Mouse (Mus musculus): Measurements from ENCODE around the gene Ankrd12. TPM values are rescaled to one million over a fixed set of nuclear protein-coding genes. Genes with fewer than 3 reads are reported as not detected.
"Not testable (repeated sequence)": the region's sequence is repeated elsewhere in the genome, so short reads cannot be mapped to it uniquely, and the experiment has no call there.

The Ankrd12 gene
- total RNA-seq, 2 experiments from 2014 or later: 10.6 TPM

DNA sequence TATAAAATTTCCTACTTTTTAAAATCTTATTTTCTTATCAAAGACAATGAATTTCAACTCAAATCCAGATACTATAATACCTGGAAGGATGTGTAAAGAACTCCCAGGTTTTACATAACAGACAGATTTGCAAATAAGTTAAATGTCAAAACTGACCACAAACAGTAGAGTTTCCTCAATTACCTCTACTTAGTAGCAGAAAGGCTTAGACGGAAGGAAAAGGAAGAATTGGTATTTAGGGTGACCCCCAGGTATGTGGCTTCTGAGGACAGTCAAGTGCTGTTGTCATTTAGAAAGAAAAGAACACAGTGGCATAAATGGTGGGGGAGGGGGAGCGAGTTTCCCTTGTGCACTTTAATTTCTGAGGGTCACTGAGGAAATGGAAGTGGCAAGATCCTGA is 65.1 kb downstream of the Ankrd12 start:
- DNase-seq: no peak
- intact Hi-C loops (cut with DNase I; ENCODE audit: low total_unique reads): no loop called here

DNA sequence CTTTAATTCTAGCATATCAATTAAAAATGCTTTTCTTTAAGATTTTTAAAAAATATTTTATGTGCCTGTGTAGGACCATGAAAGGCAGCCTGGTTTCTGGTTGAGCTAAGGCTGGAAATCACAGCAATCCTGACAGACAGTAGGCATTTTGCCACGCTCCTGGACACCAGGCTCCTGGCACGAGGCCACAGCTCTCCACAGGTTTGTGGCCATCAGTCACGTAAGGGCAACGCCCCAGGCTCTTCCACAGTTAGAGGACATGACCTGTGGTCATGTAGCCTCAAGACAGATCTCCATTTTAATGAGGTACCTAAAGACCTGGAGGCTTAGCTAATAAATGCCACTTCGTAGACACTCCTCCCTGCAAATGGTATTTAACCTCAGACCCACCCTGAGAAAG is 69.0 kb downstream of the Ankrd12 start:
- peak; percentile 5 for DNase-seq
- intact Hi-C loops (cut with DNase I; ENCODE audit: low total_unique reads): no loop called here

DNA sequence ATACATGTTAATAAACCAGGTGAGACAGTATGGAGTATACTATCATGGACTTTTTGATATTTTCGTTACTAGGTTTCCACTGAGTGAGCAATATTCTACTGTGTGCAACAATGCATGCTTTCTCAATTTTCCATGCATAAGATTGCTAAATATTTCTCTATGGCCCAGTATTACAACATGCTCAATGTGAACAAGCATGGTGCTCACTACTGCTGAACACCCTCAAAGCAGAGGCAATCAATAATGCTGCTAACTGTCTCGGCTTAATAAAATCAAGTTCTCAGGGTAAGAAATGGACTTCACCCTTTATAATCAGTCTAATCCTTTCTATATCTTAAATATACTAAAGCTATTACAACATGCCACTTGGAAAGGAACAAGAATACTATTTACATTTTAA is 69.4 kb downstream of the Ankrd12 start:
- intact Hi-C loops (cut with DNase I; ENCODE audit: low total_unique reads): no loop called here

DNA sequence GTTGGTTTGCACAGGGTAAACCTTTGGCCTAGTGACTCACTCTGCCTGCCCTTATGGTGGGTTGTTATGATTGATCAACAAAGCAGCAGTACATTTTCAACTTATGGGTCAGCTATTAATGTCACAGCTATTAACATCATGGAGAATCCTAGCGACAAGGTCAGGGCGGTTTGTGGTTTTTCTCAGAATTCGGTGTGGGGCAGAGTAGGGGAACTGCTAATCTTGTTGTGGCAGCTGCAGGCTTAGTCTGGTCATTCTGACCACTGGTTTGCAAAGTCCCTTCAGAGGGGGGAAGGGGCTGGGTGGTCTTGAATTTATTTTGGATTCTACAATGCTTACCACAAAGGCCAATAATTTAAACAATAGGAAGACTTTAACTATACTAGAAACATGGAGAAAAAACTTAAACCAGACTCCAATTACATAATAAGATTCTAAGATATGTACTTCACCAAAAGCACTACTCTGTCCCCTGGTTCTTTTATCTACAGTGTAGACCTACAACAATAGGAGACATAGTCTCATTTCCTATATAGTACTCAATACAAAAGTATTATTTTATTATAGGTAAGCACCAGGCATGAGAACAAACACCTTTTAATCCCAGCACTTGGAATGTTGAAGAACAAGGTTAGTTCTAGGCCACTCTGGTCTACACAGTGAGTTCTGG is 88.6 kb downstream of the Ankrd12 start:
- intact Hi-C loops (cut with DNase I; ENCODE audit: low total_unique reads): no loop called here
- no peak for DNase-seq

More for the DNA sequence above, 69.4 kb downstream of the Ankrd12 start:
- DNase-seq: no peak

DNA sequence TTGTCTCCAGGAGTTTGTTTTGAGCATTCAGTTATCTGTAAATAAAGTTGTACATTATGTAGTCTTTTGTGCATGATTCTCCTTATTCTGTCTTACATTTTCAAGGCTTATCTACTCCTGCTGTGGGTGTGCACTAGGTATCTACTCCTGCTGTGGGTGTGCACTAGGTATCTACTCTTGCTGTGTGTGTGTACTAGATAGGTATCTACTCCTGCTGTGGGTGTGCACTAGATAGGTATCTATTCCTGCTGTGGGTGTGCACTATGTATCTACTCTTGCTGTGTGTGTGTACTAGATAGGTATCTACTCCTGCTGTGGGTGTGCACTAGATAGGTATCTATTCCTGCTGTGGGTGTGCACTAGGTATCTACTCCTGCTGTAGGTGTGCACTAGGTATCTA is 100.2 kb downstream of the Ankrd12 start:
- DNase-seq; intact Hi-C loops (cut with DNase I; ENCODE audit: low total_unique reads): not testable (repeated sequence)

DNA sequence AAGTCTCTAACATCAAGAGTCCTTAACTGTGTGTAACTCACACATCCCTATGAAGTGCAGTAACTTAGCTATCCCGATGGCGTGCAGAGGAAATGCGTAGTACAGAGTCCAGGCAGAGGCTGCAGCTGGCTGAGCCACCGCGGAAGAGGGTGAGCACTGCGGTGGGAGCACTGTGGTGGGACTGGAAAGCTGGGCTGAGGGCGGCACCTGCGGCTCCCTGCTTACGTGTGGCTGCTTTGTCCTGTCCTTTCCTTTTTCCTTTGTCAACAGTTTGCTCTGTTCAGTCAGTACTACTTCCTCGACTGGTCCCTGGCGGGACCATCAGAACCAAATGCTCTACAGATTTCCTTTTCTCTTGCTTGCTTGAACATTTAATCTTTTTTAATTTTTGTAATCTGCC is 109.1 kb downstream of the Ankrd12 start:
- DNase-seq: no peak
- intact Hi-C loops (cut with DNase I; ENCODE audit: low total_unique reads): no loop called here

DNA sequence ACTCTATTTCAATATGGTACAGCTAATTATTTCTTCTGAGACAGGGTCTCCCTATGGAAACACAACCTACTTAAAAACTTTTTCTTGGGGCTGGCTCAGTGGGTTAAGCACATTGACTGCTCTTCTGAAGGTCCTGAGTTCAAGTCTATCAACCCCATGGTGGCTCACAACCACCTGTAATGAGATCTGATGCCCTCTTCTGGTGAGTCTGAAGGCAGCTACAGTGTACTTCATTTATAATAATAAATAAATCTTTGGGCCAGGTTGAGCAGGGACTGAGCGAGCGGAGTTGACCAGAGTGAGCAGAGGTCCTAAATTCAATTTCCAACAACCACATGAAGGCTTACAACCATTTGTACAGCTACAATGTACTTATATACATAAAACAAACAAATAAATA is 114.6 kb downstream of the Ankrd12 start:
- no peak for DNase-seq
- intact Hi-C loops (cut with DNase I; ENCODE audit: low total_unique reads): no loop called here

DNA sequence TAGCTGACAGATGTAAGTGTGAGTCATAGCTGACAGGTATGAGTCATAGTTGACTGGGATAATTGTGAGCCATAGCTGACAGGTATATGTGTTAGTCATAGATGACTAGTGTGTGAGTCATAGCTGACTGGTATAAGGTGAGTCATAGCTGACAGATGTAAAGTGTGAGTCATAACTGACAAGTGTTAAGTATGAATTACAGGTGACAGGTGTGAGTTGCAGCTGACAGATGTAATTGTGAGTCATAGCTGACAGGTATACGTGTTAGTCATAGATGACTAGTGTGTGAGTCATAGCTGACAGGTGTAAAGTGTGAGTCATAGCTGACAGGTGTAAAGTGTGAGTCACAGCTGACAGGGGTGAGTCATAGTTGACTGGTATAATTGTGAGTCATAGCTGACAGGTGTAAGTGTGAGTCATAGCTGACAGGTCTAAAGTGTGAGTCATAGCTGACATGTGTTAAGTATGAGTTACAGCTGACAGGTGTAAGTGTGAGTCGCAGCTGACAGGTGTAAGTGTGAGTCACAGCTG is 115.2 kb downstream of the Ankrd12 start:
- intact Hi-C loops (cut with DNase I; ENCODE audit: low total_unique reads): no loop called here
- DNase-seq: no peak

DNA sequence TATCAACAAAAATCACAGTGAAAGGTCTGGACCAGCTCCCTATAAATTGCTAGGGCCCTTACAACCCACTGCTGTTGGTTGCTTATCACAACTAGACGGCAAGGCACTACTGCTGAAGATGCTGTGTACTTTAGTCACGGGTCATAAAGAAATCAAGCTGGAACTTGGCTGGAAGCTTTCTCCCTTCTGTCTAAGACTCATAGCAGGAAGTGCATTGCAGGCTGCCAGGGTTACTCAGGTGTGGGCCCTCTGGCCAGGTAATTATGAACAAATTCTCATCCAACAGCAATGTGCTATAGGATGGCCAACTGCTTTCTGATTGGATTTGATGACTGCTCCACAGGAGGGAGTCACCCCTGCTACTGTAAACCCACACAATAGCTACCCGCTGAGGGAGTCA is 117.9 kb downstream of the Ankrd12 start:
- intact Hi-C loops (cut with DNase I; ENCODE audit: low total_unique reads): no loop called here
- DNase-seq: no peak

DNA sequence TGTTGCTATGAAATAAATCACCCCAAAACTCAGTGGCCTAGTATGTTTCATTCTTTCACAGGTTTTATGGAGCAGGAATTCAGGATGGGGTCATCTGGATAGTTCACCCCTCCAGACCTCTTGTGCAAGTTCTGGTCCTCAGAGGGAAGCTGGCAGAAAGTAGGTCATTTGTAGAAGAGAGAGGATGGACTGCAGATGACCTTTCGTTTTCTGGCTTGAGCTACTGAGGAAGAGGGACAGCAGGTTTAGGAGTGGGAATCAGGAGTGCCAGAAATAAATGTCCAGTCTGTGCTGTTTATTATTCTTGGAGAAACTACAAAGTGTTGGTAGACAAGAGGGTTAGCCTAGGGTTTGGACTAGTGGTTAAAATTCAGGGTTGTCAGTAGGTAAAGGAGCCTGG is 118.5 kb downstream of the Ankrd12 start:
- intact Hi-C loops (cut with DNase I; ENCODE audit: low total_unique reads): no loop called here
- DNase-seq: no peak

DNA sequence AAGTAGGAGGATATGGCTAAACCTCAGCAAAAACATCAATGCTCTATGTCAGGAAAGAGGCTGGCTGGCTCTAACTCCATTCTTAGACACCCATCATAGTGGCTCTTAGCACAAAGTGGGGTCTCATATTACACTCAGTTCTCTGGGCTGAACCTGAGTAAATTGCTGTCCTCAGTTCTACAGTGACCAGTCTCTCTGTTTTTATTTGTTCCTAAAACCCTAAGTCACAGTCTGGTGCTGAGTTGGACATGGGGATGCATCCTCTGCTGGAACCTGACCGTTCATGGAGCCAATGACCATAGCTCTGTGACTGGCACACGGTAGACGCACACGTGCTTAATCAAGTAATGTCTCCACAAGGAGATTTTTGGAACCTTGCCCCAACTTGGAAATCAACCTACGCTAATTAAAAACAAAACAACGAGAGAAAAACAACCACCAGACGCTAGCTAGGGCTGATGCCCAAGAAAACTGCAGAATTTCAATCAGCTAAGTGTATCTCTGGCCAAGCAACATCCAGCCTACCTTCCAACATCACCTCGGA is 119.0 kb downstream of the Ankrd12 start:
- intact Hi-C loops (cut with DNase I; ENCODE audit: low total_unique reads): no loop called here
- no peak for DNase-seq

DNA sequence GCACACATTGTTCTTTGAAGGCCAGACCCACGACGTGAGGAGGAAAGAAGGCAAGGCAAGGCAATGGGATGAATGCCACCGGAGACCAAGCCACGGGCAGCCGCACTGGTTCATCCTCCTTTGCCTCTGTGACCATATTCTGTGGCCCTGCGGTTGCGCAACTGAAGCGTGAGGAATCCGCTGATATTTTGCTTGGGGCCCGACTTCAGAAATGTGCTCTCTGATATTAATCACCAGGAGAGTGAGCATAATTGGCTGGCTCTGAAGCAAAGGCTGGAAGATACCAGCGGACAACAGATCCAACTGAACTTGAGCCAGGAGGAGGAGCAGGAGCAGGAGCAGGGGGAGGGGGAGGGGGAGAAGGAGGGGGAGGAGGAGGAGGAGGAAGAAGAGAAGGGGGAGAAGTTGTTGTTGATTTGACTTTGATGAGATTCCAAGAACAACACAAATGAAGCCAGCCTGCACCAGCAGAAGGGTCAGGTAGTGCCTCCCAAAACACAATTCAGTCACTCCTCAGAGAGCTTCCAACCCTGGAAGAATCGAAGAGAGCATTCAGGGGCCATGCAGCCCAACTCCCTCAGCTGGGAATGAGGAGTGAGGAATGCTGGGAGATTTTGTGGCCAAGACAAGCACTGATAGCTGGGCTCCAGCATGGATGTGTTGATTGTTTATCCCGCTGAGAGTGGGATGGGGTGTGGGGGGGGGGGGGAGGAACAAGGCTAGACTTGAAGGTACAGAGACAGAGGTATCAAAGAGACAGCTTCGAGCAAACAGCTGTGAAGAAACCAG is 119.7 kb downstream of the Ankrd12 start:
- intact Hi-C loops (cut with DNase I; ENCODE audit: low total_unique reads): no loop called here
- DNase-seq: no peak

DNA sequence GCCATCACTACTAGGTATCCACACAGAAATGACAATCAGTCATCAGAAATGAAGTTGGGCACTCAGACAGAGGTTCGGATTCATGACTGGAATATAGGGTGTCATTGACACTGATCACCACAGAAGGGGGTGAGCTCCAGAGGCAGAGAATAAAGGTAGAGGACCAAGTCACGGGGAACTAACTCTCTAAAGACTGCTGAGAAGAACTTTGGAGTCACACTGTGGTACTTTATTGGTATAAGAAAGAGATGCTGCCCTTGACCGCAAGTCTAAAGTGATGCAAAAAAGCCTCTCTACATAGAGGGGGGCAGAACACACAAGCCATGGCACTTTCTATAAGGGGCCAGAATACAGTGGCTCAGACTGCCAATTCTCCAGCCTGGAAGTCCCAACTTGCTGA is 120.7 kb downstream of the Ankrd12 start:
- no peak for DNase-seq
- intact Hi-C loops (cut with DNase I; ENCODE audit: low total_unique reads): no loop called here

DNA sequence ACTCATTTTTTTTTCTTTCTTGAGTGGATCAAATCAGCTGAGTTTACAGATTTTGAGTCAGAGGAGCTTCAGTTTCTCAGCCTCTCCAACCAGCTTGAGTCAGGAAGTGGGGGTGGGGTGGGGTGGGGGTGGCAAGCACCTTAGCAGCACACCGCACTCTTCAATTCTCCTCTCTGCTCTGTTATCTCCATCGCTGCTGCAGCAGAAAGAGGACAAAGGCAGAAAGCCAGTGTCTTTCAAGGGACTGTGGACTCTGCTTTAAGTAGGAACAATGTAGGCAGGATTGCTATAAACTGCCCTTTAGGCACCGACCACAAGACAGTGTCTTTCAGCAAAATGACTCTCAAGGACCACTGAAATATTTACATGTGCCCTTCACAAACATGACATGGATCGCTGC is 122.9 kb downstream of the Ankrd12 start:
- intact Hi-C loops (cut with DNase I; ENCODE audit: low total_unique reads): loop anchor here (5.0 kb wide), 2 partner anchors 72 to 153 kb away; no protein-coding TSS in a partner anchor
- no peak for DNase-seq

DNA sequence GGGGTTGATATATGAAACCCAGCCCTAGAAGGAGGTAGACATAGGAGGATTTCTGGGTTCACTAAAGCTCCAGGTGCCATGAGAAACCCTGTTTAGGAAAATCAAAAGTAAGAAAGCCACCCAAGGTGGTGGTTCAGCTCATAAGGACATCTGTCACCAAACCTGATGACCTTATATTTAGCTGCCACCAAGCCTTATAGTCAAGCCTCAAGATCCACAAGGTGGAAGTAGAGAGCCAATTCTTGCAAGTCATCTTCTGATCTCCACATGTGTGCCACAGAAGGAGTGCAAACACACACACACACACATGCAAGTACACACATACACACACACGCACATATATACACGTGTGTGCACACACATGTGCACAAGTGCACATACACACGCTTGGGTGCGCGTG is 124.8 kb downstream of the Ankrd12 start:
- DNase-seq: no peak
- intact Hi-C loops (cut with DNase I; ENCODE audit: low total_unique reads): loop anchor here (5.0 kb wide), 2 partner anchors 70 to 155 kb away; no protein-coding TSS in a partner anchor

DNA sequence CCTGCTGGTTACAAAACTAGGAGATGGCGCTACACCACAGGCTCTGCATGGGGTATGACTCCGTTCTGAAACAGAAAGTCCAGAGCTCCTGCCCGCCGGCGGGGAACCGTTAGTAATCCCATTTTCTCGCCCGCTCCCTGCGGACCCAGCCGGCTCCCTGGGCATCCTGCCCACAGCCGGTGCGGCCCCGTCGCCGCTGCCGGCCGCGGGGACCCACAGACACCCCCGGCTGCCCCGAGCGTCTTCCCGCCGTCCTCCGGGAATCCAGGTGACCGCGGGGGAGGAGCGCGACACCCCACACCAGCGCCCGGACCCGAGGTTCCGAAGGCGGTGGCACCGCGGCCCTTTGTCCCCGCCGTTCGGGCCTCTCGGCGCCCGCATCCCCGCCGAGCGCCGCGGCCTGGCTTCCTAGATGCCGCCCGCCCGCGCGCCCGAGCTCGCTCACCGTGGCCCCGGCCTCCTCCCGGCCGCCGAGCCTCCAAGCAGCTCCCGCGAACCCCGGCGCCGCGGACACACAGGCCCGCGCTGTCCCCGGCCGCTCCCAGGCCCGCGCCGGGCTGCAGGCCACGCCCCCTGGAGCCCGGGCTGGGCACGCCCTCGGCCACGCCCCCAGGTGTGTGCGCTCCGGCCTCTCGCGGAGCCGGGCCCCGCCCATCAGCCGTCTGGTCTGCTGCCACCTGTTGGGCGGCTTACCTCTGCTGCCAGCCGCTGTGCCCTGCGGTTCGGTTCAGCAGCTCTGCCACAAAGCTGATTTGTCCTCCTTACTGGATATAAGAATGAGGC is 126.1 kb downstream of the Ankrd12 start, which contains the start of gene Twsg1:
Gene Twsg1 (minus strand): TSS at position 605 of the 783 bp plus-strand sequence.
- intact Hi-C loops (cut with DNase I; ENCODE audit: low total_unique reads): loop anchor here (5.0 kb wide), 2 partner anchors 69 to 156 kb away; no protein-coding TSS in a partner anchor

DNA sequence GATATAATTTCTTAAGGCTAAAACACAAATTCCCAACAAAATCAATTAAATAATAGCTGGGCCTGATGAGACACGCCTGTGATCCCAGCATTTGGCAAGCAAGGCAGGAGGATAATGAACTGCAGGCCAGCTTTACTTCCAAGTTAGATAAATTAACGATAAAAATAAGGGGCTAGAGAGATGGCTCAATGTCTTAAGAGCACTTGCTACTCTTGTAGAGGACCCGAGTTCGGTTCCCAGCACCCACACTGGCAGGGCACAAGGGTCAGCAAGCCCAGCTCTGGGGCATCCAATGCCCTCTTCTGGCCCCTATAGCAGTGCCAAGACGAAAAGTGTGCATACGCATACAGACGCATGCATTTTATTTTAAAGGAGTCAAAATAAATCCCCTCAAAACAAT is 126.7 kb downstream of the Ankrd12 start:
- no peak for DNase-seq
- intact Hi-C loops (cut with DNase I; ENCODE audit: low total_unique reads): loop anchor here (5.0 kb wide), 2 partner anchors 68 to 157 kb away; no protein-coding TSS in a partner anchor

More for the DNA sequence above, 126.1 kb downstream of the Ankrd12 start, which contains the start of gene Twsg1:
- peak; percentile 93 for DNase-seq

DNA sequence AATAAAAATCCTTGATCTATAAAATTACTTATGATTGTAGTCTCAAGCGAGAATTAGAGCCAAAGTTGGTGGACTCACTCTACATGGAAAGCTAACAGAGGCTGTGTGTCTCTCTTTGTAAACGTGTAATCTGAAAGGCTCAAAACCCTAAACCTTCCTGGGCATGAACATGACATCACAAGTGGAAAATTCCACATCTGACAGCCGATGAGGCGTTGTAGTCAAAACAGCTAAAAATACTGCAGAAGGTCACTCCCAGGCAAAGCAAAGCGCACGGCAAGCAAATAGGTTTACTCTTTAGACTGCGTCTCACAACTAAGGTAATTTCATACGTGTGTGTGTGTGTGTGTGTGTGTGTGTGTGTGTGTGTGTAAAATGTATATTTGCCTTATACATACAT is 129.6 kb downstream of the Ankrd12 start:
- DNase-seq: no peak
- intact Hi-C loops (cut with DNase I; ENCODE audit: low total_unique reads): no loop called here

DNA sequence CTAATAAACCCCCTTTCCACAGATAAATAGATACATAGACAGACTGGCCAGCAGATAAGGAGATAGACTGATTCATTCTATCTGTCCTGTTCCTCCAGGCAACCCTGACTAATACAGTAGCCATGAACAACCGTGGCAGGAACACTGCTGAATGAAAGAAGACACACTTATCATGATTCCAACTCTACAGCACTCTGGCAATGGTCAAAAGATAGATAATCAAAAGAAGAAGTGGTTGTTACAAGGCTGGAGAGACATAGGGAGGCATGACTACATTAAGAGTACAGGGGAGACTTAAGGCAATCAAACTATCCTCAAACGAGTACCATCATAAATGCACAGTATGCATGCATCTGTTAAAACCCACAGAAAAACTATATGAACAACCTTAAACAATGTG is 131.5 kb downstream of the Ankrd12 start:
- DNase-seq: no peak
- intact Hi-C loops (cut with DNase I; ENCODE audit: low total_unique reads): no loop called here

All from gastrocnemius, postnatal 14 days (tissue).